Mouse (Mus musculus) embryonic fibroblast, embryonic 13.5 days (primary cell): ENCODE data around the gene Grk4.

Source experiments
- CTCF ChIP-seq: IDR thresholded peaks from 2 replicates; pipeline ENCODE4 v1.5.1; 2011; ENCODE audit warnings: mild to moderate bottlenecking, control low read depth, low read length, moderate library complexity, borderline replicate concordance; ENCODE audit not compliant: insufficient read depth
- POLR2A ChIP-seq: IDR thresholded peaks from 2 replicates; pipeline ENCODE4 v1.6.1; 2011; ENCODE audit warnings: low read depth, mild to moderate bottlenecking, control low read depth, low read length, moderate library complexity

DNA sequence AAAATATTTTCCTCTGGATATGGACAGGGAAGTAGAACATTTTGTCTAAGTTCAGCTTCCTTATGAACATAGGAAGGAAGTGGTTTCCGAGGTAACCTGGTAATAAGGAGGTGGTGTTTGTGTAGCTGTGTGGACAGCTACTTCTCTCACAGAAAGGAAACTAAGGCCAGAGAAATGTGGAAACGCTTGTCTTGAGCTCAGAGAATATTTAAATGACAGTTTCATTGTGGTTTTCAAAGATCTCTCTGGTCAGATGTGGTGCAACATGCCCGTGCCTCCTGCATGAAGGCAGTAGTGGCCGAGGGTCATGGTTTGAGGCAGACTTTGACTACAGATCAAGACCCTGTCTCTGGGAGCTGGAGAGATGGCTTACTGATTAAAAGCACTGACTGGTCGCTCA, 35.3 kb downstream of the Grk4 start:
- no peak for TF ChIP-seq POLR2A
- no peak for TF ChIP-seq CTCF
